Mouse (Mus musculus) 3134 (cell line): ENCODE measurements around the gene Hmg20b.

Source experiments
- DNase-seq: peaks from one replicate; pipeline ENCODE4 v3.0.0-alpha.2; 2011; ENCODE audit warnings: low spot score; ENCODE audit not compliant: insufficient read length; ENCODE audit errors: extremely low read depth

Gene Hmg20b

GRCm38 (mm10) chr10:81379183-81379553, 28.9 kb upstream of the Hmg20b start:
- DNase-seq, result no peak

GRCm38 (mm10) chr10:81378553-81379182, 28.4 kb upstream of the Hmg20b start:
- DNase-seq, result peak; percentile 100

GRCm38 (mm10) chr10:81377793-81378552, 27.7 kb upstream of the Hmg20b start, which contains the start of gene Fzr1:
Gene Fzr1, minus strand, starts transcription at chr10:81378516.
- no peak for DNase-seq

- DNase-seq, result no peak
Observed at GRCm38 (mm10) chr10:81377362-81377664, 27.0 kb upstream of the Hmg20b start.

- DNase-seq, result no peak
Observed at GRCm38 (mm10) chr10:81376561-81377361, 26.5 kb upstream of the Hmg20b start.

- DNase-seq, result no peak
Observed at GRCm38 (mm10) chr10:81375322-81375721, 25.0 kb upstream of the Hmg20b start.

GRCm38 (mm10) chr10:81367207-81367495, 16.9 kb upstream of the Hmg20b start:
- no peak for DNase-seq

GRCm38 (mm10) chr10:81366477-81367206, 16.4 kb upstream of the Hmg20b start:
- DNase-seq, result no peak

- DNase-seq, result peak; percentile 57
Observed at GRCm38 (mm10) chr10:81365672-81366476, 15.6 kb upstream of the Hmg20b start, which contains the start of gene 4930404N11Rik. Gene 4930404N11Rik, minus strand, starts transcription at chr10:81365816.

GRCm38 (mm10) chr10:81365073-81365472, 14.8 kb upstream of the Hmg20b start:
- no peak for DNase-seq

GRCm38 (mm10) chr10:81364666-81365065, 14.4 kb upstream of the Hmg20b start:
- peak; percentile 61 for DNase-seq

- no peak for DNase-seq
Observed at GRCm38 (mm10) chr10:81363436-81364346, 13.4 kb upstream of the Hmg20b start.

GRCm38 (mm10) chr10:81362336-81362949, 12.2 kb upstream of the Hmg20b start:
- DNase-seq, result no peak

- DNase-seq, result no peak
Observed at GRCm38 (mm10) chr10:81360721-81361120, 10.4 kb upstream of the Hmg20b start.

GRCm38 (mm10) chr10:81358841-81359240, 8.6 kb upstream of the Hmg20b start:
- DNase-seq, result no peak

GRCm38 (mm10) chr10:81358209-81358608, 7.9 kb upstream of the Hmg20b start:
- DNase-seq, result no peak

GRCm38 (mm10) chr10:81356991-81357844, 6.9 kb upstream of the Hmg20b start, which contains the start of gene Mfsd12:
Gene Mfsd12, plus strand, starts transcription at chr10:81357491.
- DNase-seq, result peak; percentile 87
